Mouse (Mus musculus): ENCODE measurements around the gene Slc22a3.

GRCm38 (mm10) chr17:12422143-12422542 lies 85.4 kb downstream of the Slc22a3 start:
- TF ChIP-seq POLR2A (IDR thresholded peaks at IDR 0.05; ENCODE audit: extremely low read depth, insufficient read depth, low read length) (no peak), CTCF (IDR thresholded peaks at IDR 0.05; ENCODE audit: extremely low read depth, insufficient read depth, low read length) (no peak)

Data from cortical plate, adult 2 months (tissue).